Mouse (Mus musculus) testis, adult 2 months (tissue): ENCODE data around the gene 1700067K01Rik.

Experiments used
- CTCF ChIP-seq: fragments of 200-500 bp; IDR thresholded peaks from 2 replicates; pipeline ENCODE4 v1.5.1; 2012; ENCODE audit warnings: low read depth, mild to moderate bottlenecking, inconsistent platforms, low read length, moderate library complexity; ENCODE audit not compliant: control insufficient read depth, insufficient read depth, insufficient replicate concordance
- POLR2A ChIP-seq: fragments of 200-500 bp; IDR thresholded peaks from 2 replicates; pipeline ENCODE4 v1.6.1; 2012; ENCODE audit warnings: low read depth, mild to moderate bottlenecking, inconsistent platforms, low read length, moderate library complexity; ENCODE audit not compliant: control insufficient read depth

DNA sequence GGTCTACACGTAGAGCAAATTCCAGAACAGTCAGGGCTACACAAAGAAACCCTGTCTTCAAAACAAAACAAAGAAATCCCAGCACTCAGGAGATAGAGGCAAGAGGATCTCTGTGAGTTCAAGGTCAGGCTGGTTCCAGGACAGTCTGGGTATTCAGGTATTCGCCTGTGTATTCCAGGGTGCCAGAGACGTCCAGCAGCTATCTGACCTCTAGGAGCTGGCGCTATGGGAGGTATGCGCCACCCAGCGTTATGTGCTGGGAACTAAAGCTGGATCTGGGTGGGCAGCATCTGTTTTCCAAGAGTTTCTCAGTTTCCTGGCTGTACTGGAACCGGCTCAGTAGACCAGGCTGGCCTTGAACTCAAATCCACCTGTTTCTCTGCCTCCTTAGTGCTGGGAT lies 7.1 kb downstream of the 1700067K01Rik start:
- TF ChIP-seq POLR2A (no peak), CTCF (peak; percentile 28; the same call in 1 of the 2 replicates)
